Mouse (Mus musculus) cerebellum, adult 18-20 months (tissue): ENCODE results near the gene Sgpp1.
A peak's percentile ranks its signal among the peaks of the same experiment; 100 is the strongest.
"Not testable (repeated sequence)": the region's sequence is repeated elsewhere in the genome, so short reads cannot be mapped to it uniquely, and the experiment has no call there.

Source experiments
- DNase-seq, 2 experiments: peaks; one replicate each; pipeline ENCODE4 v3.0.0; 2021

Gene Sgpp1

DNA sequence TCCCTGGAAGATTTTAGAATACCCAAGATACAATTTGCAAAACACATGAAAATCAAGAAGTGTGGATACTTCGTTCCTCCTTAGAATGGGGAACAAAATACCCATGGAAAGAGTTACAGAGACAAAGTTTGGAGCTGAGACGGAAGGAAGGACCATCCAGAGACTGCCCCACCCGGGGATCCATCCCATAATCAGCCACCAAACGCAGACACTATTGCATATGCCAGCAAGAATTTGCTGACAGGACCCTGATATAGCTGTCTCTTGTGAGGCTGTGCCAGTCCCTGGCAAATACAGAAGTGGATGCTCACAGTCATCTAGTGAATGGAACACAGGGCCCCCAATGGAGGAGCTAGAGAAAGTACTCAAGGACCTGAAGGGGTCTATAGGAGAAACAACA, 51.5 kb downstream of the Sgpp1 start:
- not testable (repeated sequence) for DNase-seq

DNA sequence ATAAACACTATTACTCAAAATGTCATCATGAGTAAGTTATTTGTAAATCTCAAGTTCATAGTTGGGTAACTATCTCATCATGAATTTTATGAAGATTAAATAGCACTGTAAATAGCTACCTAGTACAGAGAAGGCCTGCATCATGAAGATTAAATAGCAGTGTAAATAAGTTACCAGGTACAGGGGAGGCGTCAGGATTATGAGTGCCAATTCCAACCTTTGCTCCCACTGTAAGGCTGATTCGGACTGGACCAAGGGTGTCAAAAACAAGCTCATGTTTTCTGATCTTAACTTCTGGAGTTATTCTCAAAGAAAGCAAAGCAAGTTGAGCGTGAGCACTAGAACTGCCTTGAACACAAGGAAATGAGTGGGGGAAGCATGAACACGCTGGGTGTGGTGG, 51.9 kb downstream of the Sgpp1 start:
- DNase-seq: no peak

DNA sequence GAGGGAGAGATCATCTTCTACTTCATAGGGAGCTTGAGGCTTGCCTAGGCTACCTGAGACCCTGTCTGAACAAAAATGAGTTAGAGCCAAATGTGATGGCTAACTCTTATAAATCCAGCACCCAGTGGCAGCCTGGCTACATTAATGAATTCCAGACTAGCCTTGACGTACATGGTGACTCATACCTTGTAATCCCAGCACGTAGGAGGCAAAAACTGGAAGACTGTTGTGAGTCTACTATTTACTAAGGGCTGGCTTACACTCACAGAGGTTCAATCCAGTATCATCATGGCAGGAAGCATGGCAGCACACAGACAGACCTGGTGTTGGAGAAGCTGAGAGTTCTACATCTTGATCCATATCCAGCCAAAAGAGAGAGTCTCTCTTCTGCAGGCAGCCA, 52.7 kb downstream of the Sgpp1 start:
- no peak for DNase-seq

DNA sequence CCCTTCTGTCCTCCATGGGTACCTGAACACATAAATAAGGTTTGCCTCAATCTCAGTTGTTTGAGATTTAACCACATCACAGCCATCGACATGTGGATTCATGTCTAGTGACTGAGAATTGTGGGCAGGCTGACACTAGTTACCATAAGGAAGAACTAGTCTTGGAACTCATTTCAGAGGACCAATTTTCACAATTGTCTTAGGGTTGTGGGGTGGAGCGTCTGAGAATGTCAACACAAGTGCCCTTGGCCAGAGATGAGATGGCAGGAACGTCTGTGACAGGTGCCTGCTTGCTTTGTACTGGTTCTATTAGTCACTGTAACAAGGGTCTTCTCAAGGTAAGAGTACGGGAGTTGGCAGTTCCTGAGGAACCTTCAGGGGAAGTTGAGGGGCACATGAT, 54.4 kb downstream of the Sgpp1 start:
- no peak for DNase-seq

DNA sequence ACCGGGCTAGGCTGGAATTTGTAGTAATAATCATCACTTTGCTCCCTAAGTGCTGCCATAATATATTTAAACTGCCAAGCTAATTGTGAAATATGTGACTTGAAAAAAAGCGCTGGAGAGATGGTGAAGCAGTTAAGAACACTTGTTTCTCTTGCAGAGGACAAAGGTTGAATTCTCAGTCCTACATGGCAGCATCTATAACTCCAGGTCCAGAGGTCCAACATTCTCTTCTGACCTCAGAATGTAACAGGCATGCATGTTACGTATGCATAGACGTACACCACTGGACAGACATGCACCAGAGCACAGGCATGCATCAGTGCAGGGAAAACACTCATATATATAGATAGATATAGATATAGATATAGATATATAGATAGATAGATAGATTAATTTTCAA, 57.1 kb downstream of the Sgpp1 start:
- no peak for DNase-seq

DNA sequence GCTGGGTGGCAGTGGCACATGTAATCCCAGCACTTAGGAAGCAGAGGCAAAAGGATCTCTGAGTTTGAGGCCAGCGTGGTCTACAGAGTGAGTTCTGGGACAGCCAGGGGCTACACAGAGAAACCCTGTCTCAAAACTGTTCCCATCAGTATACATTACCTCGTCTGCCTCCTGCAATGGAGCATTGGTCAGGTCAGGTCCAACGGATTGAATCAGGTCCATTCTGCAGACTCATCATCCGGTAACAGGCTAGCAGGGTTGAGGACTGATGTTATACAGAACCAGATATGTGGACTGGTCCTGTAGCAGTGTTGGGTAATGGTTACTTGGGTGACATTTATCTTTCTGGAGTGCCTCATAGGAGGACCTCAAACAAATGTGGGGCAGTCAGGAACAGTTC, 62.9 kb downstream of the Sgpp1 start:
- DNase-seq: no peak

DNA sequence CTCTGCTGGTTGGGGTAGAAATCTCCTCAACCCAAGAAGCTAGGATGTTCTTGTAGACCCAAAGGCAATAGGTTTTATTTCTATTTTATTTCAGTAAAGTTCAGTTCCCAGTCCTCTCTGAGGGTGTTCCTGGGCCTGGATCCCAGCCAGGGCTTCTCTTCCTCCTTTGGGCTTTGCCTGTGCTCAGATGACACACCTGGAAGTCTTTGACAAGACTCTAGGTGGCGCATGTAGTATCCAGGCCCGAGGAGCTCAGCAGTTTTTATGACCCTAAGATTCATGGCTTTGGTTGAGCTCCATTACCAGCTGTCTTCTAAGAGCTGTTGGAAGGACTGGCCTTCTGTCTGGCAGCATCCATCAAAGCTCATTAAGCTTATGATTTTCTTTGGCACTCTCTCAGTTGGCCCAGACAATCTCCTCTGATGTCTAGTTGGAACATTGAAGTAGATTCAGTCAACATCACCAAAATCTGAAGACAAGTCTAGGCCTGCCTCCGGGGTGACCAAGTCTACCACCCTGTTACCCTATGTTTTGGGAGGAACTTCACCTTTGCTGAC, 63.7 kb downstream of the Sgpp1 start:
- no peak for DNase-seq

DNA sequence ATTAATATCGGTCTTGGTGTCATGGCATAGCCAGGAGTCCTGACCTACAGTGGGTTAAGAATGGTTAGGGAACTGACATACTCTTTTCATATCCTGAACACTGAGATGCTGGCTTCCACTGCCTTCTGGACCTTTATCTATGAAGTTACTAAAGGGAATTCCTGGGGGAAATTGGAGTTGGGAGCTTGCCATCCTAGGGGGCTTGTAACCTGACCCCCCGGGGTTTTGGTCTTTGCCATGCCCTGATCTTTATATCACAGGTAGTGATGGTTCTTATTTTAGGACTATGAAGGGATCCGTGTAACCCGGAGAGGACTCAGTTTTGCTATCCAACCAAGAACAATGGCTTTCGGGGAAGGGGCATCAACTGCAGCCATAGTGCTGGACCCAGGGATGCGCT, 64.9 kb downstream of the Sgpp1 start:
- peak; percentile 18 to 29 for DNase-seq

DNA sequence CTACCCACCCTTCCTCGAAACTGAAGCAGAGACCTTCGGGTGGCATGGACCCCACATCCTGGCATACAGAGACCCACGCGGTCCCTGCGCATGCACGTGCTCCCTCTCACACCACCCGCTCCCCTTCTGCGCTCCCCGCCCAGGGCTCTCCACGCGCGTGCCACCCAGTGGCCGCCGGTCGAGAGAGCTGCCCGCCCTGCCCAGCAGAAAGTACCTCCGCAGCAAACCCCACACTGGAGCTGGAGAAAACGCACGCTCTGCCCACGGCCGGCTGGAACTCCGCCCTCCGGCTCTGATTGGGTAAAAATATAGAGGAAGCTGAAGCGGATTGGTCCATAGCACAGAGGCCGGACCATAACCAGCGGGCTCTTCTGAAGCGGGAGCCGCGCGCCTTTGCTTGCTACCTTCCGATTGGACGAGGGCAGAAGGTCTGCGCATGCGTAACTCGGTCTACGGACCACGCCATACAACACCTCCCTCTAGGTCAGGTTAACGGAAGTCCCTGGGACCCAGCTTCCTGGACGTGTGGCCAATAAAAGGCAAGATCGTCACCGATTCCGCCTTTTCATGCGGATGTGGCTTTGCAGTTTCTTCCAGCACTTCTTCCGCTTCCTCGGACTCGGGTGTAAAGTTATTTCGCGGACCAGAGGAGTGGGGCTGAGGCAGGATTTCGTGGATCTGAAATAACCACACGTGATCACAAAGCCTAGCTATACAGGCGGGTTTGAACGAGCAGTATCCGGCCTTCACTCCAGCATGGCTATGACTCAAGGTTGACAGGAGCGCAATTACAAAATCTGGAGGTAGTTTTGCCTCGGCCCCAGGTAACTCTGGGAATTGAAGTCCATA, 66.0 kb downstream of the Sgpp1 start, which contains the start of gene Wdr89:
Gene Wdr89, minus strand, starts transcription at position 280 of the 849 bp plus-strand sequence.
- DNase-seq: peak; percentile 98 to 99

DNA sequence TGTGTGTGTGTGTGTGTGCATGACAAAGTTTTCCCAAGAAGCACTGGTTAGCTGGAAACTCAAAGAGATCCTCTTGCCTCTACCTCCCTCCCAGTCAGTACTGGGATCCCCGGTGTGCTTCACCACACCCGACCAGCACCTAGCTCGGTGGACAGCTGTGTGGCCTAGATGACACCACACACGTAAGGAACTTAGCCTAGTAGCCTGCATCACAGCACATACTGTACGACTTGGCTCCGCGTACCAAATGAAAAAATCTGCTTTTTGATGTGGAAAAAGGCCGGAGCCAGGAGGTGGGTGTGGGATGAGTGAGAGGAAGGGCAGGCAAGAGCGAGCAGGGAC, 66.6 kb downstream of the Sgpp1 start:
- no peak for DNase-seq

DNA sequence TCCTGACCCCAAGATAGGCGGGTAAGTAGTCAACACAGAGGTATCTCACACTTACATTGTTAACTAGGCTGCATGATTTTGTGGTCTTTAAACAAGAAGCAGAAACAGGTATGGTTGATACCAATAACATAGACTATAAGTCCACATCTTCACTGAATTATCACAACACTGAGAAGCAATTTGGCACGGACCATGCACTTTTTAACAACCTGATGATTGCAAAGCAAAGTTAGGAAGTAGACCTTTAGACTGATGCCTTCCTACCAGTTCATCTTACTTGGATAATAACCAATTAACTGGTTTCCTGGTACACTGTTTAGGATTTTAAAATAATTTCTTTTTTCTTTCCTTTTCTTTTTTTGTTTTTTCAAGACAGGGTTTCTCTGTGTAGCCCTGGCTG, 67.3 kb downstream of the Sgpp1 start:
- no peak for DNase-seq

DNA sequence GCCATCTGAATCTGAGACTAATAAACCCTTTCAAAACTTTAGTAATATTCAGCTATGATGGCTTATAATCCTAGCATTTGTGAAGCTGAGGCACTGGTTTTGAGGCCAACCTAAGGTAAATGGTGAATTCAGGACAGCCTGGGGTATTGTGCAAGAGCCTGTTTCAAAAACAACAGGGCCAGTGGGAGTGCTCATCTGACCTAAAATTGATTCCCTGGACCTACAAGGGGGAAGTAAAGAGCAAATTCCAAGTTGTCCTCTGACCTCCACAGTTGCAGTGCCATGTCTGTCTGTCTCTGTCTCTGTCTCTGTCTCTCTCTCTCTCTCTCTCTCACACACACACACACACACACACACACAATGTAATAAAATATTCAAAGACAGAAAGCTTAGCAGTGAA, 68.6 kb downstream of the Sgpp1 start:
- DNase-seq: no peak

DNA sequence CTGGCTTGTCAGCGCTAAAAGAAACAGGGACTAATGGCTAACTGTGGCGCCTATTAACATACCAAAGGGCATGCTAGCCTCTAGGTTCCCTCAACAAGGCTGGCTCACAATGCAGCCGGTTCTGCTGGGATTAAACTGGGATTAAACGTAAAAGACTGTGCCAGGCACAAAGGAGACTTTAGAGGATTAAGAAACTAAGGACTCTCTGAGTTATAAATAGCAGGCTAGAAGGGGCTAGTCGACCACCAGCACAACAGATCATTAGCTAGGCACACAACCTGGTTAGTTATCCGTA, 71.1 kb downstream of the Sgpp1 start:
- no peak for DNase-seq
